Mouse (Mus musculus): ENCODE results near the gene Clec12a.
"Not testable (repeated sequence)": the region's sequence is repeated elsewhere in the genome, so short reads cannot be mapped to it uniquely, and the experiment has no call there.

Clec12a gene

GRCm38 (mm10) chr6:129342391-129342790 is at the start of gene Clec12a:
Gene Clec12a, plus strand, starts transcription at chr6:129342691.
- not testable (repeated sequence) for DNase-seq

- DNase-seq: no peak
Measured at GRCm38 (mm10) chr6:129304180-129304579, 38.3 kb upstream of the Clec12a start.

GRCm38 (mm10) chr6:129312499-129312898 is 30.0 kb upstream of the Clec12a start:
- DNase-seq: no peak

GRCm38 (mm10) chr6:129314655-129315168 is 27.8 kb upstream of the Clec12a start:
- DNase-seq: no peak

- no peak for DNase-seq
Measured at GRCm38 (mm10) chr6:129315698-129316097, 26.8 kb upstream of the Clec12a start.

GRCm38 (mm10) chr6:129316463-129316862 is 26.0 kb upstream of the Clec12a start:
- no peak for DNase-seq

GRCm38 (mm10) chr6:129318395-129318794 is 24.1 kb upstream of the Clec12a start:
- no peak for DNase-seq

GRCm38 (mm10) chr6:129319331-129319730 is 23.2 kb upstream of the Clec12a start:
- DNase-seq: no peak

GRCm38 (mm10) chr6:129326016-129326415 is 16.5 kb upstream of the Clec12a start:
- DNase-seq: no peak

GRCm38 (mm10) chr6:129326568-129327150 is 15.8 kb upstream of the Clec12a start:
- DNase-seq: no peak

- DNase-seq: no peak
Measured at GRCm38 (mm10) chr6:129331610-129332009, 10.9 kb upstream of the Clec12a start, which contains the start of gene 4922502D21Rik. Gene 4922502D21Rik, minus strand, starts transcription at chr6:129331796.

- DNase-seq: peak; percentile 5 to 20
Measured at GRCm38 (mm10) chr6:129333674-129334078, 8.8 kb upstream of the Clec12a start.

GRCm38 (mm10) chr6:129337751-129338150 is 4.7 kb upstream of the Clec12a start:
- no peak for DNase-seq

GRCm38 (mm10) chr6:129344408-129344807 is 1.9 kb downstream of the Clec12a start:
- no peak for DNase-seq

- DNase-seq: no peak
Measured at GRCm38 (mm10) chr6:129349524-129350352, 7.2 kb downstream of the Clec12a start.

- DNase-seq: no peak
Measured at GRCm38 (mm10) chr6:129351091-129351490, 8.6 kb downstream of the Clec12a start.

GRCm38 (mm10) chr6:129355774-129356173 is 13.3 kb downstream of the Clec12a start:
- DNase-seq: no peak

GRCm38 (mm10) chr6:129356430-129356829 is 13.9 kb downstream of the Clec12a start:
- no peak for DNase-seq

GRCm38 (mm10) chr6:129359515-129359914 is 17.0 kb downstream of the Clec12a start:
- DNase-seq: no peak

- DNase-seq: no peak
Measured at GRCm38 (mm10) chr6:129363942-129364341, 21.5 kb downstream of the Clec12a start.

- DNase-seq: peak; percentile 23 to 26
Measured at GRCm38 (mm10) chr6:129365959-129366359, 23.5 kb downstream of the Clec12a start.

- no peak for DNase-seq
Measured at GRCm38 (mm10) chr6:129369374-129370132, 27.1 kb downstream of the Clec12a start.

GRCm38 (mm10) chr6:129374937-129375471 is 32.5 kb downstream of the Clec12a start:
- DNase-seq: no peak

Data from cerebellum, adult 18-20 months (tissue).